Mouse (Mus musculus) megakaryocyte, embryonic 14.5 days (primary cell): ENCODE measurements around the gene Nol3.

Experiments used
- FLI1 ChIP-seq: IDR thresholded peaks from 2 replicates; pipeline ENCODE4 v1.6.1; 2012; ENCODE audit warnings: low read length, inconsistent platforms, mixed read lengths
- GATA1 ChIP-seq: IDR thresholded peaks from 3 replicates; pipeline ENCODE4 v1.6.1; 2012; ENCODE audit warnings: mixed read lengths, low read length, inconsistent platforms, borderline replicate concordance

- TF ChIP-seq GATA1 (no peak), FLI1 (no peak)
These were observed 6.4 kb upstream of the Nol3 start, which contains the start of gene Hsf4 for GRCm38 (mm10) chr8:105269461-105269947.
